Mouse (Mus musculus): ENCODE measurements at regions not wholly inside any gene's neighbourhood (a gene's known extent, or its start where the extent isn't known, plus 50 kb on each side); places are given as distances from the start of the nearest gene placed in this dataset.

DNA sequence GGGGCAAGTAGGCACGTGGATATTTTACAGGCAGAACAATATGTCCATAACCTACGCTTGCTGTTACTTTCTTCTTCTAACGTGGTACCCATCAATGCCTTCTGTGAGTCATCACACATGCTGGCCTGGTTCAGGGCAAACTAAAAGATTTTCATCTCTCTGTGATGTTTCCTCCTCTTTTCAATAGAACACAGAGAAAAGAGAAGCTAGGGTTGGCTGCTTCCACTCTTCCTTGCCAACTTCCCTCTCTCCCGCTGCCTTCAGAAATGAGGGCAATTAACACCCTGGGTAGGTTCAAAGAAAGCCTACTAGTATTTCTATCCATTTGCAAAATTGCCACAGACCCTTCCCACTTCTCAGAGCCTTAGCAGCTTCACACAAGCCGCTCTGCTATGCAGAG is 575.5 kb upstream of the Tle4 start:
- TF ChIP-seq GATA1 (IDR thresholded peaks at IDR 0.05; ENCODE audit: borderline replicate concordance, low read length) (no peak), FLI1 (IDR thresholded peaks at IDR 0.05; ENCODE audit: low read length) (no peak)

Data from megakaryocyte, embryonic 14.5 days (primary cell).